Mouse (Mus musculus): Measurements from ENCODE around the gene Cryab.
A peak's percentile ranks its signal among the peaks of the same experiment; 100 is the strongest.

- TF ChIP-seq EP300 (IDR thresholded peaks at IDR 0.05; ENCODE audit: low read depth in 1 of 2, low read length in 2 of 2): no peak
- peak in 2 of 3 experiments; percentile 45 to 56; a peak in 4 of 6 replicates for TF ChIP-seq CTCF (IDR thresholded peaks at IDR 0.05 in 2 of 3, conservative IDR thresholded peaks at IDR 0.05 in 1 of 3; ENCODE audit: control insufficient read depth in 1 of 3, insufficient read depth in 1 of 3, low read depth in 2 of 3, low read length in 3 of 3, poor library complexity in 1 of 3, severe bottlenecking in 1 of 3)
- no peak for TF ChIP-seq RCOR1 (IDR thresholded peaks at IDR 0.05; ENCODE audit: low read depth, low read length)
- TF ChIP-seq MAZ (IDR thresholded peaks at IDR 0.05; ENCODE audit: low read depth, low read length): no peak
- no peak for TF ChIP-seq NELFE (IDR thresholded peaks at IDR 0.05; ENCODE audit: low read depth, low read length)
- TF ChIP-seq USF2 (IDR thresholded peaks at IDR 0.05; ENCODE audit: borderline replicate concordance in 1 of 2, insufficient read depth in 1 of 2, low read depth in 1 of 2, low read length in 2 of 2): no peak
Observed at GRCm38 (mm10) chr9:50709108-50709507, 42.0 kb upstream of the Cryab start.
